Mouse (Mus musculus) cortical plate, adult 2 months (tissue): ENCODE measurements around the gene Rnf121. TPM values are rescaled to one million over a fixed set of nuclear protein-coding genes. Genes with fewer than 3 reads are reported as not detected.
A peak's percentile ranks its signal among the peaks of the same experiment; 100 is the strongest.

ENCODE experiments used
- H3K27ac ChIP-seq: fragments of 200-500 bp; 2 replicates; pipeline ENCODE4 v1.5.1; 2012; ENCODE audit warnings: low read length, control low read depth, inconsistent platforms; ENCODE audit not compliant: insufficient read depth
- H3K4me1 ChIP-seq: fragments of 200-500 bp; 2 replicates; pipeline ENCODE4 v1.6.1; 2011; ENCODE audit warnings: low read length; ENCODE audit not compliant: control insufficient read depth, insufficient read depth
- H3K4me3 ChIP-seq: fragments of 200-500 bp; 2 replicates; pipeline ENCODE4 v1.5.1; 2011; ENCODE audit warnings: mild to moderate bottlenecking, low read length, control low read depth; ENCODE audit not compliant: insufficient read depth
- CTCF ChIP-seq: fragments of 200-500 bp; IDR thresholded peaks from 2 replicates; pipeline ENCODE4 v1.5.1; 2011; ENCODE audit warnings: mild to moderate bottlenecking, control low read depth, low read length; ENCODE audit not compliant: insufficient read depth; ENCODE audit errors: extremely low read depth
- POLR2A ChIP-seq: fragments of 200-500 bp; IDR thresholded peaks from 2 replicates; pipeline ENCODE4 v1.6.1; 2011; ENCODE audit warnings: mild to moderate bottlenecking, low read length, control low read depth; ENCODE audit not compliant: insufficient read depth; ENCODE audit errors: extremely low read depth
- polyA plus RNA-seq: library from polyadenylated mRNA; depleted of rRNA; stranded (reverse); fragments of >200 nt; gene quantifications from 2 replicates; pipeline ENCODE4 v1.2.3, GENCODE M21; 2012

Gene Rnf121
- polyA plus RNA-seq, 1 experiment, result 59.4 TPM

DNA sequence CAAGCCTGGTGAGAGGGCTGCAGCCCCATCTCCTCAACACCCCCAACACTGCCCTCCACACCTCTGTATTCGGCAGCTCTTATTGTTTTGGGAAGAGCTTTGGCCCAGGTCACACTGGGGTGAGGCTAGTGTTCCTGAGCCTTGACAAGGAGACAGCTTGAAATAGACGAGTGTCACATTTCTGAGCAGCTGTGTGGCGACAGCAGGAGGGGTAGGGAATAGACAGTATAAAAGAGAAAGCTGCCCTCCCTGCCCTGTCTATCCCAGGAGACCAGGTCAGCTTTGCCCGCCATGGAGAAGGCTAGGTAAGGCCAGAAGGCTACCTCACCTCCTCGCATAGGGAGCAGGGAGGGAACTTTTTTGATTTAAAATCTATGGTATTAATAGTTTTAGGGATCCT, 36.2 kb upstream of the Rnf121 start, which contains the start of gene Art1:
Gene Art1 (plus strand): TSS at position 257 of the 400 bp plus-strand sequence.
- TF ChIP-seq POLR2A, result no peak
- TF ChIP-seq CTCF, result no peak
- no peak within 1 kb of the TSS for H3K4me3 ChIP-seq
- no peak within 1 kb of the TSS for H3K27ac ChIP-seq
- no peaks in the 10 kb centered on the region for H3K4me1 ChIP-seq

DNA sequence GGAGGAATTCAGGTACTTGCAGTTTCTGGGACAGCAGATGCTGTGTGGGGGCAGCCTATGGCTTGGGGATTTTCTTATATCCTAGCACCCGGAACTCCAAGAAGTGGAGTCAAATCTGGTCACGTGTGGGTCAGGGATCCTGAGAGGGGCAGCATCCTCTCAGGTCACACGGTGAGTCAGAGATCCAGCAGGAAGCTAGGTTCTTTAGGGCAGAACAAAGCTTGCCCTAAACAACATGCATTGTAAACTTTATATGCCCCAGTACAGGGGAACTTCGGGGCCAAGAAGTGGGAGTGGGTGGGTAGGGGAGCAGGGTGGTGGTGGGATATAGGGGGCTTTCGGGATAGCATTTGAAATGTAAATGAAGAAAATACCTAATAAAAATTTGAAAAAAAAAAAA, 35.6 kb upstream of the Rnf121 start:
- no peak for TF ChIP-seq CTCF
- Histone ChIP-seq H3K4me3 (no peak overlapping the region), H3K27ac (no peak overlapping the region), H3K4me1 (no peaks in the 10 kb centered on the region)

DNA sequence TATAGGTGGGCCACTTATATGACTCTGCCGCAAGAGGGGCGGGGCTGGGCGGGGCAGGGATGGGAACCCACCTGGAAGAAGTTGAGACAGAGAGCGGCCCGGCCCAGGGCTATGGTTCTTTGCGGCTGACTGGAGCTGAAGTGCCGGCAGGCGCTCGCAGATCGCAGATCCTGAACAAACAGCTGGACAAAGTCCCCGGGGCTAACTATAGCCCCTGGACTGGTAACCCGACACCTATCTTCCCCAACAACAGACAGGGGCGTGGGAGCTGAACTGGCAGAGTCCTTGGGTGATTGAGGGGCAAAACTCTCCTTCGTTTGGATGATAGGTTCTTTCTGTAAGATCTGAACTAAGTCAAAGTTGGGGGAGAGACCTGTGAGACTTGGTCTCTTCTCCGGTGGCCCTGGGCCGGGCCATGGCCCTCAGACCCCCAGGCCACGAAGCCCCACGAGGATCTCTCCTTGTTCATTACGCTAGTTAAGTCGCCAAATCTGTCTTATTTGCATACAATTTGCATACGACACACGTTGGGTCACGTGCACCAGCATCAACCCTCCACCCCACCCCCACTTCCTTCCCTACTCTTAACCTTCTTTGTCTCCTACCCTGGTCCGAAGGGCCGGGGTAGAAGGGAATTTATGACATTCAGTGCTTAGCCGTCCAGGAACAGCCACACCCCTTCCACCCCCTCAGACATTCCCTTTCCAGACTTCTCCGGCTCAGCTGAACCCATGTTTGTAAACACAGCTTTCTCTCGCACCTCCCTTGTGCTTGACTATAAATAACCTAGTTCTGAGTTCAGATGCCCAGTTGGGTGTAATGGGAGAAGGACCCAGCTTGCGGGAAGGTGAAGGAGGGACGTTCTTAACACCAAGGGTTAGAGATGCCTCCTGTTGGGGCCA, 34.7 kb upstream of the Rnf121 start:
- H3K27ac ChIP-seq, result no peak overlapping the region

DNA sequence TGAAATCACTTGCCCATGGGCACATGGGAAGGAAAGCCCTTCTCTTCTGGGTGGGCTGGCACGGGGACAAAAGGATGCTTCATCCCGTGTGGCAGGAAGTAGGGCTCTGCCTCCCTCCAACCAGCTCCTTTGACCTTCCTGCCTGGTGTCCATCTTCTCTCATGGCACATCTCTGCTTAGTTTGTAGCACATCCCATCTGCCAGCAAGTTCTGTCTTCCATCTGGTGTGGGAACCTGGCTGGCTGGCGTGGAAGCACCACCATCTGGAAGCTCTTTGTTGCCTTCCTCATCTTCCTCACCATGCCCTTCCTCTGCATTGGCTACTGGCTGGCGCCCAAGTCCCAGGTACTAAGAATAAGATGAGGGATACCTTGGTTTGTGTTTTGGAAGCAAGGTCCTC, 22.1 kb upstream of the Rnf121 start:
- no peak overlapping the region for H3K4me3 ChIP-seq
- H3K27ac ChIP-seq, result no peak overlapping the region
- H3K4me1 ChIP-seq, result no peaks in the 10 kb centered on the region
- no peak for TF ChIP-seq POLR2A
- no peak for TF ChIP-seq CTCF

More for the DNA sequence above, 34.7 kb upstream of the Rnf121 start:
- H3K4me3 ChIP-seq, result no peak overlapping the region
- TF ChIP-seq POLR2A (no peak), CTCF (no peak)
- H3K4me1 ChIP-seq, result no peaks in the 10 kb centered on the region

DNA sequence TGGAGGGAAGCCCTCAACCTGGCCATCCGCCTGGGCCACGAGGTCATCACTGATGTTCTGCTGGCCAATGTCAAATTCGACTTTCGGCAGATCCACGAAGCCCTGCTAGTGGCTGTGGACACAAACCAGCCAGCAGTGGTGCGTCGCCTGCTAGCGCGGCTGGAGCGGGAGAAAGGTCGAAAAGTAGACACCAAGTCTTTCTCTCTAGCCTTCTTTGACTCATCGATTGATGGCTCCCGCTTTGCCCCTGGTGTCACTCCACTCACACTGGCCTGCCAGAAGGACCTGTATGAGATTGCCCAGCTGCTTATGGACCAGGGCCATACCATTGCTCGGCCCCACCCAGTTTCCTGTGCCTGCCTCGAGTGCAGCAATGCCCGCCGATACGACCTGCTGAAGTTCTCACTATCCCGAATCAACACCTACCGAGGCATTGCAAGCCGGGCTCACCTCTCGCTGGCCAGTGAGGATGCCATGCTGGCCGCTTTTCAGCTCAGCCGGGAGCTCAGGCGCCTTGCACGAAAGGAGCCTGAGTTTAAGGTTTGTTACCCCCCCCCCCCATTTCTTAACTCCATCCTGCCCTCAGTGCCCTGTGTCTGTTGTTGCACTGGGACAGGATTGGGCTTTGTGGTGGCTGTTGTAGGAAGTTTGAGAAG, 18.9 kb upstream of the Rnf121 start:
- Histone ChIP-seq H3K4me1 (no peaks in the 10 kb centered on the region), H3K27ac (no peak overlapping the region), H3K4me3 (no peak overlapping the region)
- TF ChIP-seq POLR2A (no peak), CTCF (no peak)

DNA sequence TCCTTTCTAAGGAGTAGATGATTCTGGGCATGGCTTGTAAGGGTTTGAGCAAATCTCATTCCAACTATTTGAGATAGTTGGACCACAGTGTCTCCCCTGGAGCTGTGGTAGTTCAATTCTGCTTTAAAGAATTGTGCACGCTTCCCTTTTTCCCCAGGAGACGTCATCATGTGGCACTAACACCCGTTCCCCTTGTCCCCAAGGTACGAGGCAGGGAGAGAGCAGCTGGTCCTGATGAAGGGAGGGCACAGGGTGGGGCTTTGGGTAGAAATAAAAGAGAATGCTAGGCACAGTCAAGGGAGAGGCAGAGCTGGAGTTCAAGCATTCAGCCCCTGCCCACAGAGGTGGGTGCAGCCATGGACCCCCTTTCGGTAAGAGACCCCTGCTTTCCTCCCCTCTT, 17.5 kb upstream of the Rnf121 start, which contains the start of gene Trpc2:
Gene Trpc2 (plus strand): TSS at position 301 of the 400 bp plus-strand sequence.
- no peak for TF ChIP-seq POLR2A
- no peak within 1 kb of the TSS for H3K27ac ChIP-seq
- H3K4me1 ChIP-seq, result no peaks in the 10 kb centered on the region
- no peak within 1 kb of the TSS for H3K4me3 ChIP-seq

DNA sequence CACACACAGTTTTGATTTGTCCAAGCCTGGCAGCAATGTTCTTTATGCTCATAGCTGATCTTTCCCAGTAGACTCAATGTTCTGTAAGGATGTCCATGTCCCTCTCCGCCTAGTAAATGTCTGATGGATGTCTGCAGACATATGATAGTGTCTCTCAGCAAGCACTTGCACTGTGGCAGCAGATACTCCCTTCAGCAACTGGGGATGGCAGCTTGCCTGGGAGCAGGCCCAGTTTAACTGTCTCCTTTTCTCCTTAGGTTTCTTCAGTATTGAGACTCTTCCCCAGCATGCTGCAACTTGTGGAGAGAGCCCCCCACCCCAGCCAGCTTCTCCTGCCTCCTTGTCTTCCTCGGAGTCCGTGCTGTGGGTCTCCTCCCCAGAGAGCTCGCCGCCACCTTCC, 16.5 kb upstream of the Rnf121 start:
- no peaks in the 10 kb centered on the region for H3K4me1 ChIP-seq
- H3K27ac ChIP-seq, result no peak overlapping the region
- TF ChIP-seq POLR2A, result no peak
- TF ChIP-seq CTCF, result no peak
- no peak overlapping the region for H3K4me3 ChIP-seq

DNA sequence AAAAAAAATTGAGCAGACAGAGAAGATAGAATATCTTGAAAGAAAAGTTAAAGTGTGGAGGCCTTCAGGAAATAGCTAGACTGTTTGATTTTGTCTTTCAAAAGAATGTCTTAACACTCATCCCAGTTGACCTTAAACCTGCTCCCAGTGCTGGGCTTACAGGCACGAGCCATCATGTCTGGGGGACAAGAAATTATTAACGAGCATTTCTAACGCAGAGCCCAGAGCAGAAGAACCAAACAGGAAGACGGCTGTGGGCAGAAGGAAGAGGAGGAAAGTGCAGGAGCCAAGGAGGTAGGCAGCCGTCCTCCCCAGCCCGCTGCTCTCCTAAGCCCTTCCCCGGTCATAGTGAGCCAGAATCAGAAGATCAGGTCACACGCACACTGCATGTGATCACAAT, 15.0 kb upstream of the Rnf121 start:
- no peaks in the 10 kb centered on the region for H3K4me1 ChIP-seq
- TF ChIP-seq CTCF, result no peak
- TF ChIP-seq POLR2A, result no peak
- no peak overlapping the region for H3K27ac ChIP-seq
- H3K4me3 ChIP-seq, result no peak overlapping the region

DNA sequence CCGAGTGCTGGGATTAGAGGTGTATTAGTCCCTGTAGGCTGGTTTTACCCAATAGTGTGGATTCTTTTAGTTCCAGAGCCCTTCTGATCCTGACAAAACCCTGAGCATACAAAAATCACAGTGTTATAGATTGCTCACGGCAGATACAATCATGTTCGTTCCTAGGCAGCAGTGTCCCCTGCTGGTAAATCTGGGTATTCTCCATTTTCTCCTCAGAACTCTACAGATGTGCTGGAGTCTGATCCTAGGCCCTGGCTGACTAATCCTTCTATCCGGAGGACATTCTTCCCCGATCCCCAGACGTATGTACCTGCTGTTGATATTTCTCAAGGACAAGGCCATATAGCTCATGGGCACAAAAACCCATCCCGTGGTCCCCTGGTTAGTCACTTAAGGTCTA, 13.2 kb upstream of the Rnf121 start:
- no peaks in the 10 kb centered on the region for H3K4me1 ChIP-seq
- TF ChIP-seq CTCF (peak; percentile 68), POLR2A (no peak)
- no peak overlapping the region for H3K27ac ChIP-seq
- H3K4me3 ChIP-seq, result no peak overlapping the region

DNA sequence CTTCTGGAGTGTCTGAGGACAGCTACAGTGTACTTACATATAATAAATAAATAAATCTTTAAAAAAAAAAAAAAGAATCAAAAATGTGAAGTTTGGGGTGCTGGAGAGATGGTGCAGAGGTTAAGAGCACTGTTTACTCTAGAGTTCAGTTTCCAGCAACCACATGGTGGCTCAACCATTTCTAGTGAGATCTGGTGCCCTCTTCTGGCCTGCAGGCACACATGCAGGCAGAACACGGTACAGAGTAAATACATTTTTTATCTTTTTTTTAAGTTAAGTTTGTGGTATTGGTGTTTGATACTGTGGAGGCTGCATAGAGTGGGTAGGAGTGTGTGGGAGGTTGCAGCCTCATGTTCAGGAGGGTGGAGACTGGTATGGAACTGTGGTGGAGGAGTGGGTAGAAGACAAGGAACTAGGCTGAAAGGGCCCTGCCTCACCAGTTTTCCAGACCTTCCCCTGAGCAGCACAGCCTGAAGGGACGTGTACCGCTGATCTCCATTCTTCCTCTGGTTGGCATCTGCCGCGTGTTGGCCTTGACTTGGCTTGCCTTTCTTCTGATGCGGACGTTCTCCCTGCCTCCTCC, 11.5 kb upstream of the Rnf121 start:
- Histone ChIP-seq H3K27ac (no peak overlapping the region), H3K4me1 (no peaks in the 10 kb centered on the region), H3K4me3 (no peak overlapping the region)
- TF ChIP-seq POLR2A (no peak), CTCF (peak; percentile 50)
